Mouse (Mus musculus): ENCODE measurements at regions not wholly inside any gene's neighbourhood (a gene's known extent, or its start where the extent isn't known, plus 50 kb on each side); places are given as distances from the start of the nearest gene placed in this dataset.
"Not testable (repeated sequence)": the region's sequence is repeated elsewhere in the genome, so short reads cannot be mapped to it uniquely, and the experiment has no call there.

DNA sequence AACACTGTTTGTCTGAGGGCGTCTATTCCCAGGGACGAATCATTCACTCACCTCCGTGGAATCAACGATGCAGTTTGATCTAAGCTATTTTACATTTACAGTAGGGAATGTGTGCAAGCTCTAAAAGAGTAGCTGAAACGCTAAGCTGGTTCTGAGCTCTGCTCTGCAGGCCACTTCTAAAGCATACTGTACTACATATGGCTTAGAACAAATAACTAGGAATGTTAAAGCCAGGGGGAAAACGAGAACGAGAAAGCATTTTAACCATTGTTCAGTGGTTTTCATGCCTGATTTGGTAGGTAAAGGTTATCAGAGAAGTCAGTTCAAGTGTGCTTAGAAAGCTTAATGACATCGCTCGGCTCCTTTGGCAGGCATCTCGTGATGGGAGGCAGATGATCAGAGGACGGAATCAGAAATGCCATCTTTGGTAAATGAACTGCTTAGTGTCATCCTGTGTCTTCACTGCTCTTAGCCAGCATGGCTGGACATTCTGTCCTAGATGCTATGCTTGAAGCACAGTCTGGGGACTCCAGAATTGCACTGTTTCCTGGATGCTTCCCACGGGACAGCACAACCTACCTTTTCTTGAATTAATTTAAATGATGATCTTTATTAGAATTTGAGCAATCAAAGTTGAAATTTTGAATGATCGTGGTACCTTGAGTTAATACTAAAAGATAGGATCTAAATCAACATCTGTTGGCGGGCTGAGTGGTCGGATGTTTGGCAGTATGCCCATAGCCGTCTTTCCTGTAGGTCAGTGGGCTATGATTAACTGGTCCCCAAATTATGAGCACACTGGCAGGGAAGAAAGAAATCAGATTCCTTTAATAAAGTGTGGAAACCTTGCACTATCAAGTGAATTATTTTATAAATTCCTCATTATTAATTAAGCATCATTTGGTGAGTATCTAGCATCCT is 495.2 kb downstream of the Hace1 start:
- no peak for DNase-seq (ENCODE audit: extremely low read depth, low read depth)

DNA sequence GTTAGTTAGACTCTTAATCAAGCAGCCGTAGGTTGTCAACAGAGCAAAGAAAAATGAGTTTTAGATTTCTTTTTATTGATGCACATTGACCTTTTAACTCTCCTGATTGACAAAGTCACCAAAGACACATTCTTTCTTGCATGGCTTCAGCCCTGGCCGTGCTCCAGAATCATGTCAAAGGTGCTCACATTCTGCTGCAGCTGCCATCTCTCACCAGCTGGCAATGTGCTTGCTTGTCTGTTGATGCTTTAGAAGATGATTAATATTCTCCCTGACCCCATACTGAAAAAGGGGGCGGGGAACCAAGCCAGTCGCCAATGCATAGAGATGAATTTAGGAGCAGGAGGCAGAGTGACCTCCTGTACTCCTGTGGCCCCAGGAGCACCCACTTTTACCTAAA is 510.1 kb downstream of the Hace1 start:
- DNase-seq (ENCODE audit: extremely low read depth, low read depth) = no peak

DNA sequence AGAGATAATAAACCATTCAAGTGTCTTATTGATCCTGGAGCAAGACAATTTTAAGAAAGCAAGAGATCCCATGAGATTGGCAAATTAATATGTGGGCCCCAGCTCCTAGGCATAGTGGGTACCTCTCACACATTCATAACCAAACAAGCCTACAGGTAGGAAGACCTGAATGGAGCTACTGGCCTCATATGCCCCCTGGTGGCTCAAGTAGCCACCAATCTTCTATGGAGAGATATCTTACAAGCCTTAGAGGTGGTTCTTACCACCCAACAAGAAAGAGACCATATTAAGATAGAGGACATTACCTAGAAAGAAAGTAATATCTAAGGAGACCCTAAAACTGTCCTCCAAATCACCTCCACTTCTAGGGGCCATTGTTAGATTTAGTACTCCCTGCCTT is 523.2 kb downstream of the Hace1 start:
- no peak for DNase-seq (ENCODE audit: extremely low read depth, low read depth)

DNA sequence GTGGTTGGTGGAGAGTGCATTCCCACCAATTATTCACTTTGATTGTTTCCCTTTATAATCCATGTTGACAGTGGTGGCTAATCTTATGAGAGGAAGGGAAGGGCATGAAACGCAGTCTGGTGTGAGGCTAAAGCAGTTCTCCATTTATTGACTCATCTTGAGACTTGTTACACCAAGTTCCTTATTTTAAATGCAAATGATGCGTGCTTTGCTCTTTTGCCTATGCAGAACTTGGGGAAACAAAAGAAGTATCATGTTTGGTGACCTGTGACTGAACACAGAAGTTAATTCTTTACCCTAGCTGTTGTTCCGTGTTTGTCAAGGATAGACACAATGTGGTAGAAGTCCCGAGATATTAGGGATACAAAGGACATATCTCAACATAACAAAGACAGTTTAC is 531.2 kb downstream of the Hace1 start:
- DNase-seq (ENCODE audit: extremely low read depth, low read depth) = no peak

DNA sequence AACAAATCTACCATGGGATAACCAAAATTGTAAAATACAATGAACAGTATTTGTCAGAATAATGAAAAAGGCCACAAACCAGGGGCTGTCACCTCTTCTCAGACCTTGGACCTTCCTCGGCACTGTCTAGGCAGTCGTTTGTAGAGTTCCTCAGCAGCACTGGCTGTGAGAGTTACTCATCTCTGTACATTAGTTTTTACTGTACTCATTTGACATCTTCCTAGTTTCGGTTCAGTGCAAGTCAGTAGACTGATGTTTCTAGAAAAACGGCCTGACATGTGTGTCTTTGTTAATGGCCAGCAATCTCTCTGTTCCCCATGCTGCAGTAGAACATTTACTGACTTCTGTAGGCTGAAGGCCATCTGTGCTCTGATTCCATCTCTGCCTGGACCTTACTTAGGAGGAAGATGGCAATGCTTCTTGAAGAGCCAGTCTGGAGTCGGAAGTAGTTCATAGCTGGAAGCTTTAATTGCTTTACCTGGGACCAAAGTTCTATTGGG is 537.1 kb downstream of the Hace1 start:
- no peak for DNase-seq (ENCODE audit: extremely low read depth, low read depth)

DNA sequence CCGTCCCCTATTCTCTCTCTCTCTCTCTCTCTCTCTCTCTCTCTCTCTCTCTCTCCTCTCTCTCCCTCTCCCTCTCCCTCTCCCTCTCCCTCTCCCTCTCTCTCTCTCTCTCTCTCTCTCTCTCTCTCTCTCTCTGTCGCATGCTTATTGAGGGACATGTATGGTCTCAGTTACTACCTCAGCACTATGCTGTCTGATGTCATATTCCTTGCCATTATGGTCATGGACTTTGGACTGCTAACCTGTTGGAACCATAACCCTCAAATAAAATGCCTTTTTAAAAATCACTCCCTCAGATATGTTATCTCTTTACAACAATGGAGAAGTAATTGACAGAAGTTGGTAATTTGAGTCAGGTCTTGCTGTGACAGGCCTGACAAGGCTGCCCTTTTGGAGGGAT is 544.8 kb downstream of the Hace1 start:
- DNase-seq (ENCODE audit: extremely low read depth, low read depth) = not testable (repeated sequence)

DNA sequence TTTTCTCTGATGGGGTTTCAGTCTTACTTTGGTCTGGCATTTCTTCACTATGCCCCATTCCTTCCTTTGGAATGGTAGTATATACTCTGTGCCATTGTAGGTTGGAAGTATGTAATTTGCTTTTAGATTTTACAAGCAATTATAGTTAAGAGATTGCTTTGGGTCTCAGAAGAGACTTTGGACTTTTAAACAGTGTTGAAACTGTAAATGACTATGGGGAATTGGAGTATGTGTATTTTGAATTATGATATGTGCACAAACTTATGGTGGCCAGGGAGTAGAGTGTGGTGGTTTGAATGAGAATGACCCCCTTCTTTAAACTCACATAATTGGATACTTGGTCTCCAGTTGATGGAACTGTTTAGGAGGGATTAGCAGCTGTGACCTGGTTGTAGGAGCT is 546.2 kb downstream of the Hace1 start:
- no peak for DNase-seq (ENCODE audit: extremely low read depth, low read depth)

DNA sequence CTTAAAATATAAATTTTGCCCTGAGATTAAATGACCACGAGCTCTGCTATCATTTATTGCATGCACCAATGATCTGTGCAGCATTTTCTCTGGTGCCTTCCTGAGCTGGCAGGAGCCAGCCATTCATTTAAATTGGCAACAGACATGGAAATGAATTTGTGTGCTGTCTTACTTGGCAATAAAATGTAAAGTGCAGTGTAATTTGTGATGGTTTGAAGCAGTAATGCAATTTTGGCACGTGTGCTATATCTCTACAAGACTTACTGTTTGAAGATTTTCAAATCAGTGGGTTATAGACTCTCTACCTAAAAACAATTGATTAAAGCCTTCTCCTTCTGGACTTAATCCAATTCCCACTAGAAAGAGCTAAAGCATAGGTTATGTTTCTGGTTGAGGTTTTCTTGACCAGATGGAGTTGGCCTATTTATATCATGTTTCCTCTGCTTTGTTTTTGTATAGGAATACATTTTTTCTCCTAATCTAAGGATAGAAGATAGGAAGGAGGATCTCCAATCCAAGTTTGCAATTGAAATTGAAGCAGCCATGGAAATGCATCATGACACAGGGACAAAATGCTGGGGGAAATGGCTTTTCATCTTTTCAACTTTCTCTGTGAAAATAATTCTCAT is 557.6 kb downstream of the Hace1 start:
- DNase-seq (ENCODE audit: extremely low read depth, low read depth) = no peak

DNA sequence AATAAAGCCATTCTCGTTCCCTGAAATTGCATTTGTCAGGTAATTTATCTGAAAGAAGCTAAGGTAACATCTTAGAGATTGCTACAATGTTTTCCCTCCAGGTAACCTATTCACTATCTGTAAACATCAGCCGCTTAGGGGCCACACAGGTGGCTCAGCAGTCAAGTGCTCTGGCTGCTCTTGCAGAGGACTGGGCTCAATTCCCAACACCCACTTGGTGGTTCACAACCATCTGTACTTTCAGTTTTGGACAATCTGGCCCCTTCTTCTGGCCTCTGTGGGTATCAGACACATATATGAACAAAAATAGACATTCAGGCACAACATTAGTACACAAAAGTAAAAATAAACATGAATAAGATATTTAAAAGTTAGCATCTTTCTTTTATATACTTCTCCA is 596.4 kb downstream of the Hace1 start:
- no peak for DNase-seq (ENCODE audit: extremely low read depth, low read depth)

DNA sequence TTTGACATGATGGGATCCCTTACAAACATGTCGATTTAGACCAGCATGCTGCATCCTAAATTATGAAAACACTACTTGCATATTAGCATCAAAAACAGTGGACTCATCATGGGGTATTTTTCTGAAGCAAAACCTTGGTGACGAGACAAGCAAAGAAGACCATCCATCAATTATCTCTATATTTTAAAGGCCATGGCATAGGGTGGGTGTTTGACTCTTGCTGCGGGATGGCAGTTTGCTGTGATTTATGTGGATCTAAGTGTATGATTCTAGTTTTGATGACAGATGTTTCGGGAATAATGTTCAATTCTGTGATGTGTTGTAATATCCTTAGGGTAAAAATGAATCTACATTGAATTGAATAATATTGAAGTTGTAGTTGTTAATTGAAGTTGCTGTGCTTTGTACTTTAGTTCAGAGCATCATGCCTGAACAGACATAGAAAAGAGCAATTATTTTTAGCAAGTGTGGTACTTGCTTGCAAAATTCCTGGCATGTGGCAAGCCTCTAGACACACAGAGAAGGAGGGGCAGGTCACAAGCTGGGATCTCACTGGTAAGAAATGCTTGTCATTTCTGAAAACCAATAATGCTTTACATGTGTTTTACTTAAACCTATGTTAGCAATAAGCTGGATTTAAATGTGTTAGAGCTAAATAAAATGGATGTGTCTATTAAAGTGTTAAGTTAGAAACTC is 608.3 kb downstream of the Hace1 start:
- DNase-seq (ENCODE audit: extremely low read depth, low read depth) = no peak

DNA sequence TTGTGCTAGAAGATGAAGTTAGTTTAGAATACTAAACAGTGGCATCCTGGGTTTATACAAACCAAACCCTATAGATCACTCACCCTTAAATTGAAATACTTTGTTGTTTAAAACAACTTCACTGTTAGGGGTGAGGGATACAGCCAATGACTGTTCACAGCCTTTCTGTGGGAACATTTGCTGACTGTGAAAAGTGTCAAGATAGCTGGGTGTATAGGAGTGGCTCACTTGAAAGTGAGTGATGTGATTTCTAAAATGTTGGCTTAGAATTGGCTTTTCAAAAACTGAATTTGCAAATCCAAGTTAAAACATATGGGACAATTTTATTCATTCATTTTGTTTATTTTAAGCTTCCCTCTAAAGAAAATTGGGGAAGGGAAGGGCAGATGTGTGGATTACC is 616.5 kb downstream of the Hace1 start:
- no peak for DNase-seq (ENCODE audit: extremely low read depth, low read depth)

DNA sequence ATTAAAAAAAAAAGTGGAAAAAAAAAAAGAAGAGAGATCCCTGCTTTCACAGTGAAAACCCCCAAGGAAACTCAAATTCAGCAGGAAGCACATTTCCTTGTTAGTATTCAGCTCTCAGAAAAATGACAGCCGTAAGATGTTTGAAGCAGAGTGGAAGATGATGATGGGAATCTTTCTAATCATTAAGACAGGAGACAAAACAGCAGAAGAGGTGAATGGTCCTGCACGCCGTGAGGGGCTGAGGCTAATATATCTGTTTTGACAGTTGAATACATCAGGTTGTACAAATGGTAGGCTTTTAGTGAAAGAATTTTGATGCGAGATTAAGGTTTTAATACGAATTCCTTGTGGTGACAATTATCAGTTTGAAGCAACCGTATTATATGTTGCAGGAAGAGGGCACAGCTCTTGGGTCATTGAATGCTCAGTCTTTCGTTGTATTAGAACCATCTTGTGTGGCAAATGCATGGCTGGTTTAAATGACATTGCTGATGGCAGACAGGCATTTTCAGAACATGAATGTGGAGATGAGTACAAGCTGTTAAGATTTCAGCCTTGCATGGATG is 649.3 kb downstream of the Hace1 start:
- DNase-seq (ENCODE audit: extremely low read depth, low read depth) = no peak

DNA sequence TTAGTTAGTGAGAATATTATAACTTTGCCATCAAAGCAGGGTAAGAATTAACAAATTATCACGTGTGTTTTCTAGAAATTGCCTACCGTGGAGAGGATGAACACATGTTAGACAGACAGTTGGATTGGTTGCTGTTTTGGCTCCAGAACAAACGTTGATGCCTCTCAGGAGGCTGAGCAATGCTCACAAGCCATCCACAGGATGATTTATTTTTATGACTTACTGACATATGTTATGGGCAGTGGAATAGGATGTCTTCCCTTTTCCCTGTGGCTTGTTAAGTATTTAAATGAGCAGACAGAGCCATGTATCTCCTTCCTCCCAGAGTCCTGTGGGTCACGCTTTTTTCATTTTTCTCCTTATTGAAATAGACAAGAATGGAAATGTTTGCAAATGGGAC is 652.0 kb downstream of the Hace1 start:
- no peak for DNase-seq (ENCODE audit: extremely low read depth, low read depth)

DNA sequence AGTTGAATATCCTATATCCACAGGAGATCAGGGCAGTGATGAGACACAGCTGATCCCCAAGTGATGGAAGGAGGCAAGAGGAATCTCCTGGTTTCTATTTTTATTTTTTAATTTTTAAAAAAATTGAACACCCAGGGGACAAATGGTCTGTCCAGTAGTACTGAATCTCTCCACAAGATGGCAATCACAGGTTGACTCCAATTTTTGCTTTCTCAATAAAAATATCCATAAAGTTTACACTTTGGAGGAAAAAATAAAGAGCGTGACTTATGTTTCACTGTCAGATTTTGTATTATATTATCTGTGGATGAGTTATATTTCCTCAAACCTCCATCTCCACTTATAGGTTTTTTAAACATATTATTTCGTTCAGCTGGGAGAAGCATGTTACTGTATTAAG is 658.0 kb downstream of the Hace1 start:
- no peak for DNase-seq (ENCODE audit: extremely low read depth, low read depth)

DNA sequence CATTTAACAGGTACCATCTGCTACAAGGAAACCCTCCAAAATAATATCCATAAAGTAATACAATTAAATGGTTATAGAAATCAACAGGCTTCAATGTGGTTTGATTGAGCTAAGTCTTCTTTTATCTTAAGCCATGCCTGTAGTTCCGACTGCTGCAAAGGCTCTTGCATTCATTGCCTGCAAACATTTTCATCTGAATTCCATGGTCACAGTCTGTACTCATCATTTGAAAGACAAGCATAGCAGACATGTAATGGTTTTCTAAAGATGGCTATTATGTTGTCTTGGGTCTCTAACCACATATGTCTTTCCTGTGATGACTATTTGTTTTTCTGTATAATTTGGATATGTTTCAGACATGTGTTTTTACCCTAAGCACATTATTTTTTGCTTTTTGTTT is 677.9 kb downstream of the Hace1 start:
- DNase-seq (ENCODE audit: extremely low read depth, low read depth) = no peak

DNA sequence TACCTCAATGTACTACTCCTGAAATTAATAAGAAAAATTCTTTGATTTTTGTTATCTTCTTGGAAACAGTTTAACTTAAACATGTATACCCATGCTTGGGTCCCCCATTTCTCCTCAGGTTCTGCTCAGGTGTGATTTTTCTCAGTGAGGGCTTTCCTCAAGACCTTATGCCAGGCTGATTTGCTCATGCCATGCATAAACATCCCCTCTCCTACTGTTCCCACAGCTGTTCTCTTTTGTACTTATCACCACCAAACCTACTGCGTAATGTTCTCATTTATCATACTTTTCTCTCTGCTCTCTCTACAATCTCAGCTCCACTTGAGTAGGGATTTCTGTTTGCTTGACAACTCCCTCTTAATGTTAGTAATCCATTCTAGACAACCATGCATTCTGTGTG is 692.1 kb downstream of the Hace1 start:
- no peak for DNase-seq (ENCODE audit: extremely low read depth, low read depth)

DNA sequence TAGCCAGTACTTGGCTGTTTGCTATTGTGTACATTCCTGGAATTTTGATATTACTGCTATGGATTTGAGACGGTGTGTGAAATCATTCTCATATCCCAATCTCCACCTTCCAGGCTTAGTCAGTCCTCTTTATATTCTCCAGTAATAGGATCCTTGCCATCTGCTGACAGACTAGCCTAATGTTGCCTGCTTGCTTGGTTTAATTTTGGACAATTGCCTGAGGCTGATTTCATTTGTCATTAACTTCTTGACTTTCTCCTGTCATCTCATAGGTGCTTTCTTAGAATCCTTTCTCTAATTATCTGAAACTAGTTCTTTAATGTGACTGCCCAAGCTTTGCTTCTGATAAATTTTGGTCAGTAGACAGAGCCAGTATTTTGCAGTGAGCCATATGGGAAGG is 696.2 kb downstream of the Hace1 start:
- no peak for DNase-seq (ENCODE audit: extremely low read depth, low read depth)

DNA sequence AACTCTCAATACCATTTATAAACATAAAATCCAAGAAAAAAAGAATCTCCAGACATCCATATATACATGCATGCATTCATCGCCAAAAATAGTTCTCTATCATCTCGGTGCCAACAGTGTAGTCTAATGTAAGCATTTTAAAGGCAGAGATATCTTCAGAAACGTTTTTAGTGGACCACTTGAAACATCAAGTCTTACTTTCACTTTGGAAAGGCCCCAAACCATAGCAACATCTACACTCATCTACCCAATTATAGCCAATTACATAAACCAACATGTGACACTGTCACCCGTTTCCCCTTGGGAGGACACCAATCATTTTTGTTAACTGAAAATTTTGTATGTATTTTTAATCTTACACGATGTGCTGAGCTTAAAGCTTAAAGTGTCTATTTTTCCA is 716.7 kb downstream of the Hace1 start:
- no peak for DNase-seq (ENCODE audit: extremely low read depth, low read depth)

DNA sequence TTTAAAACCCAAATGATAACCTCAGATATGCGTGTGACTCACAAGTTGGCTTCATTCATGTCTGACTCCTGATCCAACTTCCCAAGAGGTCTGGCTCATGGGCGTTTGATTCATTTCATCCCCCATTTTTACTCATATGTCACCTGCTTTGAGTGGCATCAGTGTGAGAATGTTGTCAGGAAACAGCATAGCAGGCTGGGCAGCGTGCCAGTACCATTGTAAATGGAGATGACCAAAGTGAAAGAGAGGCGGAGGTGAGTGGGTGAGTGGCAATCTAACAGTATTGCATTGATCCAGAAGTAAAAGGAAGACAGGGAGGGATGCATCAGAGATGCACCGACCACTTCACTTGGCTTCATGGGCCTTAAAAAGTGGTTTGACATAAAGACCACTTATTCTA is 720.7 kb downstream of the Hace1 start:
- DNase-seq (ENCODE audit: extremely low read depth, low read depth) = no peak

DNA sequence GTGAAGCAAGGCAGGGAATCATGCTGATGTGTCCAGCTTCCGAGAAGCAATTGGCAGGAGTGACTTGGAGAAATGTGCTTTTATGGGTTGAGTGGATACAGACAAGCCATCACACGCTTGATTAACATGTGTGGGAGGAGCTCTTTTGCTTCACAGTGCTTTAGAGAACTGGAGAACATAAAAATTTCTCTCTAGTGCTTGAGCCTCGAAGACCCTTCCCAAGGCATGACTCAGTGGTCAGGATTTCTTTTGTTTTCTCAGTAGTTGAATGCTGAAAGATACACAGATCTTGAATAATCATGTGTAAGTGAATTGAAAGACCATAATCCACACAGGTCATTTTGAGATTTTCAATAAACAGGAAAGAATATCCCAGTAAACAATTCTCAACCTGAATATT is 721.9 kb downstream of the Hace1 start:
- no peak for DNase-seq (ENCODE audit: extremely low read depth, low read depth)

DNA sequence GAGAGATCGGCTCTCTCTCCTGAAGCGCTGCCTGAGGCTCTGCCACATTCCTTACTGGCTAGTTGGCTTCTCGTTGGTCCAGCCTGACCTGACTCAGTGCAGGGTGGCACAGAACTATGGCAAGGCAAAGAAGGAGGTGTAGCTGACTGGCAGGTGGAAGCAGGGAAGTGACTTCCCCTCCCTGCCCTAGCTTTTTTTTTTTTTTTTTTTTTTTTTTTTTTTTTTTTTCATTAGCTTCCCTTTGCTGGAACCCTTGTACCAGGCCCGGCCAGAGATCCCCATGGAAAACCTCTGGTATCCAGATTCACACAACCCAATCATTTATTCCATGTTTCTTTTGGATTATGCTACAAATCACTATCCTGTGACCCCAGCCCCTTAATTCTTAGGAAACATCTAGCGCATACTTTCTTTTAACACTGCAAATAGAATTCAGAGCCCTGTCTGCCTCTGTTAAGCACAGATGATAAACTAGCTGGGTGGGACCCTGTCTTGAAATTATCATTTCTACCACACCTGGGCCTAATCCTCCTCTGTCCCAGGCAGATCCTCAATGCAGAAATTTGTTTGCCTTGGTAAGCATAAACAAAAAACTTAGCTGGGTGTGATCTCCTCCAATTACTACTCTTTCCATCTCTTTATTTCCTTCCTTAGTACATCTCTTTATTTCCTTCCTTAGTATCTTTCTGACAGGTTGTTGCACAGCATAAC is 742.9 kb downstream of the Hace1 start:
- no peak for DNase-seq (ENCODE audit: extremely low read depth, low read depth)

Data from MEL-GATA-1-ER (cell line).